Mouse (Mus musculus) cerebellum, adult 18-20 months (tissue): Measurements from ENCODE around the gene Vps9d1.
"Not testable (repeated sequence)": the region's sequence is repeated elsewhere in the genome, so short reads cannot be mapped to it uniquely, and the experiment has no call there.

Experiments used
- DNase-seq, 2 experiments: peaks; one replicate each; pipeline ENCODE4 v3.0.0; 2021

Vps9d1 gene

DNA sequence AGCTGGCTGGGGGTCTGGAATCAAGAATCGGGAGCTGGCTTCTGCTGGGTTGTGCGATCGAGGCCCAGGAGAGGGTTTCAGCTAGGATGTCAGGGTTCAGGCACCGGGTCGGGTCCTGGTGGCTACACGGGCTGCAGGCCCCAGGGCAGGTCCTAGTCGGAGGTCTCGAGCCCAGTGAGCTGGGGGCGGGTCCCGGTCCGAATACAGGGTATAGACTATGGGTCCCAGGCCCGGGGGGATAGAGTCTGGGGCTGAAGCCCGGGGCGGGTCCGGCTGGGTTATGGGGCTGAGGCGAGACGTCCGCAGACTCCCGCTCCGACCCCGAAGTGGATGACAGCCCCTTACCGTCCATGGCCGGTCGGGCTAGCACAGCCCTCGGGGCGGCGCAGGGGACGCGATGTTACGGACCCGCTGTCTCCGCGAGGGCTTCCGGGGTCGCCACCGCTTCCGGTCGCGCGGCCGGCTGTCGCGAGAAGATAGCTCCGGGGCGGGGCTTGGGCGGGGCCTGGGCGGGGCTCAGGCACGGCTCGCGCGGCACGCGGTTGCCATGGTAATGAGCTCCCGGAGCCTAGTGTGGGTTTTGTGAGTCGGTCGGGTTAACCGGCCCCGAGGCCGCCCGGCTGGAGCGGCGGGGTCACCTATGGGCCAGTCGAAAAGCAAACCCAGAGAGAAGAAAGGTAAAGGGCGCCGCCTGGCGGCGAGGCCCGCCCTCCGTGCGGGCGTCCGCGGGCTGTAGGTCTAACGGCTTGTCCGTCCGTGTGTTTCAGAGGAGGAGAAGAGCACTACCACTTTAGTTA, 41.6 kb downstream of the Vps9d1 start, which contains the start of the genes Chmp1a and Spata33:
Gene Chmp1a, minus strand, starts transcription at position 443 of the 797 bp plus-strand sequence.
Gene Spata33, plus strand, starts transcription at position 512 of the 797 bp plus-strand sequence.
- peak; percentile 85 to 88 for DNase-seq

DNA sequence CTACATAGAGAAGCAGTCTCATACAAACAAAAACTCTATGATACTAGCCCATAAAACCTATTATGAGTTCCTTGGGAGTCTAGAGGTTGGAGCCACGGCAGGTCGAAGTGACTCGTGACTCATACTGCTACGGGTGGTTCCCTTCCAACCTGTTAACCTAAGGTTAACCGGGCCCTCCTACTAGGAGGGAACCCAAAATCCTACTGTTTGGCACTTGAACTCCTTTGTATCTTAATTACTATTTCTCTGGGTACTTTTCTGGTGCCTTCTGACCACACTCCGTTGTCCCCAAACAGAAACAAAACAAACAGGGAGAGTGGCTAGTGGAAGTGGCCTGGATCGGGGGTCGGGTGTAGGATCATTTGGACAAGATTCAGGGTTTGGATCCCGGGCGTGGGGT, 42.3 kb downstream of the Vps9d1 start:
- DNase-seq, result no peak

DNA sequence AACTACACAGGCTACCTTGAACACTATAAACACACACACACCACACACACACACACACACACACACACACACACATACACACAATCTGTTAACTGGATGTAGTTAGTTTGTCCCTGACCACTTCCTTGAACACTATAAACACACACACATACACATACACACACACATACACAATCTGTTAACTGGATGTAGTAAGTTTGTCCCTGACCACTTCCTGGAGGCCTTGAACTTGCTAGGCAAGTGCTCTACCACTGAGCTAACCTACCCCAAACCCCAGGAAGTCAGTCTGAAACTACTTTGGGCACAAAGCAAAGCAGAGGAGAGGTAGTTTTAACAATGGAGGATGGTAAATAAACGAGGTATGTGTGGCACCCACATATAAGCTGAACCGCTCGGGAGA, 50.6 kb downstream of the Vps9d1 start:
- DNase-seq, result no peak

DNA sequence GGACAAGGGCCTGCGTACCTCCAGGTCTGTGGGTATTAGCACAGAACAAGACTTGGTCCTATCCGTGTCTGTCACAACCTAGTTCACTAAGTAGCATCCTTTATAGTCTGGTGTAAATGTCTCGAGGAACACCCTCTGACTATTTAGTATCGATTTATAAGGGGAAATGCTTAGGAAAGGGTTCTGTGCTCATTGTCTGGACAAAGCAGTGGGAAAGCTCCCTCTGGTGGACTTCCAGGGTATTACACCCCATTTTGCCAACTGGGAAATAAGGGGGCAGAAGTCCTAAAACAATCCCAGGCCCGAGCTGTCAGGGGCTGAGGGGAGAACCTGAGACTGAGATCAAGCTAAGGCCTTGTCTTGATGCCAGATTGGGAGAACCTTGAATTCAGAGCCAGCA, 51.9 kb downstream of the Vps9d1 start:
- peak; percentile 72 to 79 for DNase-seq

DNA sequence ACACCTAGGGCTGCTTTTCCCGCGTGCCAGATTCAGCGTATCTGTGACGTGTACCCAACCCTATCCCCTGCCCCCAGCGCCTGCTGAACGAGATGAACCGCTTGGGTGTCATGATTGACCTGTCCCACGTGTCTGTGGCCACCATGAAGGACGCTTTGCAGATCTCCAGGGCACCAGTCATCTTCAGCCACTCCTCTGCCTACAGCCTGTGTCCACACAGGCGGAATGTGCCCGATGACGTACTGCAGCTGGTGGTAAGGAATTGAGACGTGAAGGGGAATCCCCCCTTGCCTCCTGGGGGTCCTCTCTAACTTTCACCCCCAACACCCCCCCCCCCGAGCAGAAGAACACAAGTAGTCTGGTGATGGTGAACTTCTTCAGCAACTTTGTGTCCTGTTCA, 54.3 kb downstream of the Vps9d1 start:
- no peak for DNase-seq

DNA sequence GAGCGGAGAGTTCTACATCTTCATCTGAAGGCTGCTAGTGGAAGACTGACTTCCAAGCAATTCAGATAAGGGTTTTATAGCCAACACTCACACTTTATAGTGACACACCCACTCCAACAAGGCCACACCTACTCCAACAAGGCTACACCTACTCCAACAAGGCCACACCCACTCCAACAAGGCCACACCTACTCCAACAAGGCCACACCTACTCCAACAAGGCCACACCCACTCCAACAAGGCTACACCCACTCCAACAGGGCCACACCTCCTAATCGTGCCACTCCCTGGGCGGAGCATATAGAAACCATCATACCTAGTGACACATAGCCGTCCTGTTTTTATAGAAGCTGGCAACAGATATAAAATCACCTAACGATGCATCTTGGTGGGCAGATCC, 57.1 kb downstream of the Vps9d1 start:
- DNase-seq, result not testable (repeated sequence)

DNA sequence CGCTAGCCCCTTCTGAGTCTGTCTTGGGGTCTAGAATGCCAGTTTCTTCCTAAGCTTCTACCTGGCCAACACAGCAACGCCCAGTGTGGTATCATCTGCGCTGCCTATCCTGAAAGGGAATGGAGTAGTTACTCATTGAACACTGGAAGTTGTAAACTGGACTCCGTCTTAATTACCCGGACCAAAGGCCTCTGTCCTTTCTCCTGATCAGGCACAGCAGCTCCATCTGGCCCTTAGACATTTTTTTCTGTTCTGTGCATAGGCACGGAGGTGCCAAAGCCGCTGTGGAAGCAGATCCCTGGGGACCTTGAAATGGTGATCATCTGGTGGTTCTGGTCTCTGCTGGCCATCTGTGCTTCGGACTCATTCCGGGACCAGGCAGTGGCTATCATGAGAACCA, 60.4 kb downstream of the Vps9d1 start:
- no peak for DNase-seq
